Comparison of ENCODE assay signal across 18 mouse cellular contexts in genomic region chr12:106081748-106082140, GRCm38 (mm10).
DNase-seq lines count a peak whose midpoint lies in the region; ATAC-seq and TF ChIP-seq lines count a peak whose summit lies in the region.
"Had no signal": no experiment of that assay in that cellular context is flagged by ENCODE, and none has a peak within 500 bp of the region (broad histone marks: within the 10 kb centered on the region; RNA-seq: fewer than 3 reads in every experiment).

No protein-coding gene starts in this region.

- WGBS in embryonic facial prominence, embryonic 10.5 days, result 62% methylated on average over 7 of the region's 7 CpGs
- WGBS in forebrain, postnatal 0 days, result 13% methylated on average over 7 of the region's 7 CpGs
- 41% methylated on average over 7 of the region's 7 CpGs for WGBS in midbrain, embryonic 13.5 days

- H3K27ac ChIP-seq in embryonic facial prominence, embryonic 10.5 days (replicated peaks), result peak overlapping the region; percentile 30; the same call in 1 of the 2 replicates
- peak overlapping the region; percentile 69; the same call in 1 of the 2 replicates for H3K27ac ChIP-seq in forebrain, postnatal 0 days (ENCODE audit: low read depth, low read length)
- H3K27ac ChIP-seq in midbrain, embryonic 13.5 days, result peak overlapping the region; percentile 49
- H3K27ac ChIP-seq: heart, embryonic 13.5 days; limb, embryonic 13.5 days; liver, embryonic 14.5 days had no signal

- peak; percentile 8 for DNase-seq in embryo, embryonic 10.5 days (ENCODE audit: low spot score)
- no peak for DNase-seq in embryo, embryonic 11 days
- DNase-seq in embryonic facial prominence, embryonic 10.5 days (ENCODE audit: low spot score), result no peak
- no peak for DNase-seq in forebrain, postnatal 0 days
- DNase-seq in thymus, postnatal 14 days, result no peak
- DNase-seq: gastrocnemius, postnatal 36 days; heart, postnatal 4 days; kidney, adult 18-20 months; kidney, postnatal 25 days; right cerebral cortex, adult 18-20 months had no signal

- no peak overlapping the region for H3K9ac ChIP-seq in forebrain, postnatal 0 days
- no peak overlapping the region for H3K9ac ChIP-seq in midbrain, embryonic 13.5 days (replicated peaks)
- H3K9ac ChIP-seq: heart, embryonic 13.5 days; limb, embryonic 13.5 days; liver, embryonic 14.5 days had no signal

- H3K4me2 ChIP-seq in forebrain, postnatal 0 days (ENCODE audit: low read depth), result peak overlapping the region; percentile 53
- peak overlapping the region; percentile 51 for H3K4me2 ChIP-seq in midbrain, embryonic 13.5 days (replicated peaks)

- no peak for ATAC-seq in forebrain, postnatal 0 days
- no peak for ATAC-seq in midbrain, embryonic 13.5 days
- no peak for ATAC-seq in inflammation-experienced regulatory T-cells, adult 6 months
- no peak for ATAC-seq in granulocyte monocyte progenitor cell, adult 5-6 weeks (replicated peaks; ENCODE audit: poor library complexity, severe bottlenecking)
- ATAC-seq: CD4-positive, CD25-positive, alpha-beta regulatory T cell, adult 4 months had no signal

- no peaks in the 10 kb centered on the region for H3K9me3 ChIP-seq in embryonic facial prominence, embryonic 10.5 days
- no peaks in the 10 kb centered on the region for H3K9me3 ChIP-seq in forebrain, postnatal 0 days (ENCODE audit: low read length)
- no peaks in the 10 kb centered on the region for H3K9me3 ChIP-seq in midbrain, embryonic 13.5 days
- H3K9me3 ChIP-seq: heart, embryonic 13.5 days; limb, embryonic 13.5 days; megakaryocyte, embryonic 14.5 days had no signal

- H3K27me3 ChIP-seq in embryonic facial prominence, embryonic 10.5 days (replicated peaks; ENCODE audit: low read depth, poor library complexity, severe bottlenecking), result no peaks in the 10 kb centered on the region
- no peaks in the 10 kb centered on the region for H3K27me3 ChIP-seq in forebrain, postnatal 0 days (ENCODE audit: insufficient read depth, low read length)
- H3K27me3 ChIP-seq in midbrain, embryonic 13.5 days, result no peaks in the 10 kb centered on the region
- H3K27me3 ChIP-seq: heart, embryonic 13.5 days; limb, embryonic 13.5 days; megakaryocyte, embryonic 14.5 days had no signal

- peaks cover 45% of the 10 kb centered on the region for H3K4me1 ChIP-seq in embryonic facial prominence, embryonic 10.5 days
- H3K4me1 ChIP-seq in forebrain, postnatal 0 days (ENCODE audit: insufficient read depth), result peaks cover 18% of the 10 kb centered on the region
- peaks cover 42% of the 10 kb centered on the region for H3K4me1 ChIP-seq in midbrain, embryonic 13.5 days (replicated peaks)

- H3K36me3 ChIP-seq in embryonic facial prominence, embryonic 10.5 days (replicated peaks), result peaks cover 13% of the 10 kb centered on the region
- no peaks in the 10 kb centered on the region for H3K36me3 ChIP-seq in forebrain, postnatal 0 days (ENCODE audit: insufficient read depth)
- no peaks in the 10 kb centered on the region for H3K36me3 ChIP-seq in midbrain, embryonic 13.5 days

- H3K4me3 ChIP-seq in embryonic facial prominence, embryonic 10.5 days, result no peak overlapping the region
- no peak overlapping the region for H3K4me3 ChIP-seq in forebrain, postnatal 0 days (ENCODE audit: low read depth, low read length)
- H3K4me3 ChIP-seq in midbrain, embryonic 13.5 days (replicated peaks), result no peak overlapping the region
- H3K4me3 ChIP-seq: limb, embryonic 13.5 days; megakaryocyte, embryonic 14.5 days had no signal

- TF ChIP-seq CTCF in forebrain, postnatal 0 days (IDR thresholded peaks at IDR 0.05; ENCODE audit: low read depth), result no peak
